Mouse (Mus musculus): Measurements from ENCODE around the gene B3gntl1. TPM values are rescaled to one million over a fixed set of nuclear protein-coding genes. Genes with fewer than 3 reads are reported as not detected.
"Not testable (repeated sequence)": the region's sequence is repeated elsewhere in the genome, so short reads cannot be mapped to it uniquely, and the experiment has no call there.

B3gntl1 gene
- polyA plus RNA-seq, 1 experiment from 2014 or later, result 6.8 TPM

DNA sequence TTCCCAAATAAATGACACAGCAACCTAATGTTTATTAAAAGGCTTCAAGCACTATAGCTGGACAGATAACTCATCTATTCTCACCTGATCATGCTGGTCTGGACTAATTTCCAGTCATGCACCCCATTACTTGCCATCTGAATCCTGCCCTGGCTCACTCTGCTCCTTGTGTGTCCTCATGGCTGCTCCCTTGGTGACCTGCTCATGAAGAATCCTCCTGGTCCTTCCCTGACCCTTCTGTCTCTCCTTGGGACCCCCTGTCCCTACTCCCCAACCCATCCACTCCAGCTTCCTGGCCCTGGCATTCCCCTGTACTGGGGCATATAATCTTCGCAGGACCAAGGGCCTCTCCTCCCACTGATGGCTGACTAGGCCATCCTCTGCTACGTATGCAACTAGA, 3.9 kb upstream of the B3gntl1 start:
- WGBS, result 76% methylated on average over 2 of the region's 2 CpGs
- H3K9ac ChIP-seq (ENCODE audit: low read length), result no peak overlapping the region
- H3K4me3 ChIP-seq (ENCODE audit: low read depth, low read length), result no peak overlapping the region
- ATAC-seq (ENCODE audit: insufficient number of reproducible peaks, low FRiP score, low TSS enrichment, low read depth), result no peak
- H3K4me1 ChIP-seq (ENCODE audit: control insufficient read depth, insufficient read depth, low read length), result no peaks in the 10 kb centered on the region
- H3K27ac ChIP-seq (replicated peaks; ENCODE audit: low read depth, low read length), result no peak overlapping the region
- no peak overlapping the region for H3K4me2 ChIP-seq (ENCODE audit: low read depth, severe bottlenecking)
- H3K9me3 ChIP-seq (ENCODE audit: control insufficient read depth, low read length), result no peaks in the 10 kb centered on the region
- no peaks in the 10 kb centered on the region for H3K36me3 ChIP-seq (ENCODE audit: control insufficient read depth, insufficient read depth, low read length)
- no peak for DNase-seq (ENCODE audit: low spot score)
- no peaks in the 10 kb centered on the region for H3K27me3 ChIP-seq (ENCODE audit: control insufficient read depth, insufficient read depth, low read length)

DNA sequence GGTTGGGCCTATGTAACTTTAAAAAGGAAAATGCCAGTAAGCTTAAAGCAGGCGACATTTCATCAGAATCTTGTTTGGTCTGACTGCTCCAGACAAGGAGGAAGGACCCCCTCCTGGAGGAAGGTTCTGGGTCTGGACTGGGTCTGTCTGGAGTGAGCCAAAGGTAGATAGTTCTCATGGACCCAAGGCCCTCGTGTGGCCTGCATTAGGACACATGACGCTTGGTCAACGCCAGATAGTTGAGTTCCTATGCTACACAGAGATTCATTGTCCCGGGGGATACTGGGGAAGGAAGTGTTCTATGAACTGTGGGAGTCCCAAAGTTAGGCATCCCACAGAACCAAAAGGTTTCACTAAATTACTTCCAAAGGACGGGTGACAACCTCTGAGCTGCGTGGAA, 676 bp upstream of the B3gntl1 start:
- WGBS, result 76% methylated on average over 7 of the region's 7 CpGs
- Histone ChIP-seq H3K4me2 (ENCODE audit: low read depth, severe bottlenecking) (peak overlapping the region; percentile 74), H3K9me3 (ENCODE audit: control insufficient read depth, low read length) (no peaks in the 10 kb centered on the region), H3K27me3 (ENCODE audit: control insufficient read depth, insufficient read depth, low read length) (no peaks in the 10 kb centered on the region), H3K9ac (ENCODE audit: low read length) (peak overlapping the region; percentile 63), H3K36me3 (ENCODE audit: control insufficient read depth, insufficient read depth, low read length) (no peaks in the 10 kb centered on the region), H3K27ac (replicated peaks; ENCODE audit: low read depth, low read length) (peak overlapping the region; percentile 70), H3K4me1 (ENCODE audit: control insufficient read depth, insufficient read depth, low read length) (no peaks in the 10 kb centered on the region), H3K4me3 (ENCODE audit: low read depth, low read length) (peak overlapping the region; percentile 64)
- peak; percentile 47 for DNase-seq (ENCODE audit: low spot score)
- ATAC-seq (ENCODE audit: insufficient number of reproducible peaks, low FRiP score, low TSS enrichment, low read depth), result peak; percentile 9; the same call in 1 of the 2 replicates

DNA sequence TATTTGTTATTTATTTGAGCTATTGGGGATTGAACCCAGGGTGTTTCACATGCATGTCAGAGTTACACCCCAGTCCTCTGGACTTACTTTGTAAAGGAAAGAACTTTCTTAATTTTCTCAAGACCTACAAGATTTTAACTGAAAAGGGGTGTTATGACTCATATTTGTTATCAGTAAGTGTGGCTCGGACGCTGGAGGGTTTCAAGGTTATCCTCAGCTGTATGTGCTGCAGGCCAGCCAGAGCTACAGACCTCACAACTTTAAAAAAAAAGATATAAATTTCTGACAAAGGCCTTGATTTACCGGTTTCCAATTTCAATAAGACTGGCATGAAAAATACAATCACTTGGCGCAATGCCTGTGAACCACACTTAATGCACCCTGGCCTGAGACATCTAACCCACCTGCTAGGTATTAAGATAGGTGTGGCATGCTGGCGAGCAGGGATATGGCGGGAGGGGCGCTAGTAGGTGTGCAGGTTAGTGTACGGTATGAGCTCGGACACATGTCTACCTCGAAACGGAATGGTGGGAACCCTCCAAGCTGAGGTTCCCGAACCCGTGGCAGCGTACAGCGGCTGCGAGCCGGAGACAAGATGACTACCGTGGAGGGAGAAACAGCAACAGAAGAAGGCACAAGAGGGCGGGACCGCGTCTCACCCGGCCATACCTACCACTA, 502 bp downstream of the B3gntl1 start:
- Histone ChIP-seq H3K27ac (replicated peaks; ENCODE audit: low read depth, low read length) (peak overlapping the region; percentile 85), H3K36me3 (ENCODE audit: control insufficient read depth, insufficient read depth, low read length) (no peaks in the 10 kb centered on the region), H3K4me3 (ENCODE audit: low read depth, low read length) (peak overlapping the region; percentile 64), H3K9ac (ENCODE audit: low read length) (peak overlapping the region; percentile 76), H3K27me3 (ENCODE audit: control insufficient read depth, insufficient read depth, low read length) (no peaks in the 10 kb centered on the region), H3K4me1 (ENCODE audit: control insufficient read depth, insufficient read depth, low read length) (no peaks in the 10 kb centered on the region), H3K4me2 (ENCODE audit: low read depth, severe bottlenecking) (peak overlapping the region; percentile 74), H3K9me3 (ENCODE audit: control insufficient read depth, low read length) (no peaks in the 10 kb centered on the region)
- ATAC-seq (ENCODE audit: insufficient number of reproducible peaks, low FRiP score, low TSS enrichment, low read depth) (peak; percentile 59), DNase-seq (ENCODE audit: low spot score) (no peak)
- WGBS, result 4% methylated on average over 22 of the region's 22 CpGs

DNA sequence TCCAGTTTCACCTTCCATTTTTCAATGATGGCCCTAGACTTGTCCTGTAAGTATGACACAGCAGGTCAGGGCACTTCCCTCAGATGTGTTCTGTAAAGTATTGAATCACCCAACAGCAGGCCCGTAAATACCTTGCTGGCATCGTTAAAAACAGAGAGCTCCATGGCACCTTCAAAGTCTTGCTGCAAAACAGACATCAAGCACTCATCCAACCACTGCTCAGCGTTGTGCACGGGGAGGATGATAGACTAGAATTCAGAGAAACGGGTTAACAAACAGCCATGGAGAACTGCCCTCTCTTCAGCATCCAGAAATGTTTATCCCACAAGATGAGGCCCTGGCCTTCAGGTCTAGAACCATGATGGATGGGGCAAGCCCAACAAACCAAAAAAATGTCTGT, 2.0 kb downstream of the B3gntl1 start:
- no peak overlapping the region for H3K4me2 ChIP-seq (ENCODE audit: low read depth, severe bottlenecking)
- no peak for DNase-seq (ENCODE audit: low spot score)
- no peaks in the 10 kb centered on the region for H3K36me3 ChIP-seq (ENCODE audit: control insufficient read depth, insufficient read depth, low read length)
- H3K27ac ChIP-seq (replicated peaks; ENCODE audit: low read depth, low read length), result no peak overlapping the region
- H3K9me3 ChIP-seq (ENCODE audit: control insufficient read depth, low read length), result no peaks in the 10 kb centered on the region
- 83% methylated on average over 5 of the region's 5 CpGs for WGBS
- H3K9ac ChIP-seq (ENCODE audit: low read length), result no peak overlapping the region
- ATAC-seq (ENCODE audit: insufficient number of reproducible peaks, low FRiP score, low TSS enrichment, low read depth), result no peak
- H3K4me1 ChIP-seq (ENCODE audit: control insufficient read depth, insufficient read depth, low read length), result no peaks in the 10 kb centered on the region
- no peaks in the 10 kb centered on the region for H3K27me3 ChIP-seq (ENCODE audit: control insufficient read depth, insufficient read depth, low read length)
- no peak overlapping the region for H3K4me3 ChIP-seq (ENCODE audit: low read depth, low read length)

DNA sequence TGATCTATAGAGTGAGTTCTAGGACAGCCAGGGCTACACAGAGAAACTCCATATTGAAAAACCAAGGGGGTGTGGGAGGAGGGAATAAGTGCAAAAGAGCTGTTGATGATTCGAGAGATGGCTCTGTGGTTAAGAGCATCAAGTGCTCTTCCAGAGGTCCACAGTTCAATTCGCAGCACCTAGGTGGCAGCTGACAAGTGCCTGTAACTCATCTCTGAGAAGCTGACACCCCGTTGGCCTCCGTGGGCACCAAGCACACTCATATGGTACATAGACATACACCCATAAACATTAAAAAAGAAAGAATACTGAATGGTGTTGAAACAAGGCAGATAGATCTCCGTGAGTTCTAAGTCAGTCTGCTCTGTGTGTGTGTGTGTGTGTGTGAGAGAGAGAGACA, 4.2 kb downstream of the B3gntl1 start:
- Histone ChIP-seq H3K27me3 (ENCODE audit: control insufficient read depth, insufficient read depth, low read length) (no peaks in the 10 kb centered on the region), H3K36me3 (ENCODE audit: control insufficient read depth, insufficient read depth, low read length) (no peaks in the 10 kb centered on the region), H3K4me3 (ENCODE audit: low read depth, low read length) (no peak overlapping the region), H3K4me1 (ENCODE audit: control insufficient read depth, insufficient read depth, low read length) (no peaks in the 10 kb centered on the region), H3K9me3 (ENCODE audit: control insufficient read depth, low read length) (no peaks in the 10 kb centered on the region), H3K4me2 (ENCODE audit: low read depth, severe bottlenecking) (no peak overlapping the region), H3K9ac (ENCODE audit: low read length) (no peak overlapping the region), H3K27ac (replicated peaks; ENCODE audit: low read depth, low read length) (no peak overlapping the region)
- ATAC-seq (ENCODE audit: insufficient number of reproducible peaks, low FRiP score, low TSS enrichment, low read depth) (no peak), DNase-seq (ENCODE audit: low spot score) (no peak)
- WGBS, result 88% methylated on average over 5 of the region's 5 CpGs

DNA sequence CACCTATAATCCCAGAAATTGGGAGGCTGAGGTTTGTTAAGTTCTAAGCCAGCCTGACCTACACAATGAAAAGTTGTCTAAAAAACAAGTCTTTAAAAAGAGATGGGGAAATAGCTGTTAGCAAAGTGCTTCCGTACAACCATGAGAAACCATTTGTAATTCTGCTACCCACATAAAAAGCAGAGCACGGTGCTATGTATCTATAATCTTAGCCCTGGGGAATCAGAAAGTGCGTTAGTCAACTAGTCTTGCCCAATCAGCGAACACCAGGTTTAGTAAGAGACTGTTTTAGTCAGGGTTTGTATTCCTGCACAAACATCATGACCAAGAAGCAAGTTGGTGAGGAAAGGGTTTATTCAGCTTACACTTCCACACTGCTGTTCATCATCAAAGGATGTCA, 5.4 kb downstream of the B3gntl1 start:
- Histone ChIP-seq H3K36me3 (ENCODE audit: control insufficient read depth, insufficient read depth, low read length) (no peaks in the 10 kb centered on the region), H3K4me2 (ENCODE audit: low read depth, severe bottlenecking) (no peak overlapping the region), H3K9ac (ENCODE audit: low read length) (no peak overlapping the region), H3K27ac (replicated peaks; ENCODE audit: low read depth, low read length) (no peak overlapping the region), H3K9me3 (ENCODE audit: control insufficient read depth, low read length) (no peaks in the 10 kb centered on the region), H3K4me1 (ENCODE audit: control insufficient read depth, insufficient read depth, low read length) (no peaks in the 10 kb centered on the region), H3K4me3 (ENCODE audit: low read depth, low read length) (no peak overlapping the region), H3K27me3 (ENCODE audit: control insufficient read depth, insufficient read depth, low read length) (no peaks in the 10 kb centered on the region)
- 93% methylated on average over 4 of the region's 4 CpGs for WGBS
- no peak for ATAC-seq (ENCODE audit: insufficient number of reproducible peaks, low FRiP score, low TSS enrichment, low read depth)
- DNase-seq (ENCODE audit: low spot score), result no peak

DNA sequence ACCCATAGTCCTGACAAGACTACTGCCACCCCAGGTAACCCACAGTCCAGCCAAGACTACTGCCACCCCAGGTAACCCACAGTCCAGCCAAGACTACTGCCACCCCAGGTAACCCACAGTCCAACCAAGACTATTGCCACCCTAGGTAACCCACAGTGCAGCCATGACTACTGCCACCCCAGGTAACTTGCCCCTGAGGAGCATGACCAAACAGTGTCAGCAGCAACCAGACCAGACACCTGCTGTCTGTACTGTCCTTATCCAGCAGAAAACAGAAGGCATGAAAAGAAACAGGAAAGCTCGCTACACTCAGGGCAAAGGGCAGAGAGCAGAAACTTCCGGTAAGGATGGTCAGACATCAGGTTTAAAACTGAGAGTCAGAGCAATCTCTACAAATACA, 11.8 kb downstream of the B3gntl1 start:
- 84% methylated on average over 2 of the region's 2 CpGs for WGBS
- ATAC-seq (ENCODE audit: insufficient number of reproducible peaks, low FRiP score, low TSS enrichment, low read depth), result no peak
- H3K9ac ChIP-seq (ENCODE audit: low read length), result no peak overlapping the region

DNA sequence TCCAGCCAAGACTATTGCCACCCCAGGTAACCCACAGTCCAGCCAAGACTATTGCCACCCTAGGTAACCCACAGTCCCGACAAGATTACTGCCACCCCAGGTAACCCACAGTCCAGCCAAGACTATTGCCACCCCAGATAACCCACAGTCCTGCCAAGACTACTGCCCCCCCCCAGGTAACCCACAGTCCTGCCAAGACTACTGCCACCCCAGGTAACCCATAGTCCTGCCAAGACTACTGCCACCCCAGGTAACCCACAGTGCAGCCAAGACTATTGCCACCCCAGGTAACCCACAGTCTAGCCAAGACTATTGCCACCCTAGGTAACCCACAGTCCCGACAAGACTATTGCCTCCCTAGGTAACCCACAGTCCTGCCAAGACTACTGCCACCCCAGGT, 12.3 kb downstream of the B3gntl1 start:
- H3K9ac ChIP-seq (ENCODE audit: low read length); H3K4me3 ChIP-seq (ENCODE audit: low read depth, low read length); H3K36me3 ChIP-seq (ENCODE audit: control insufficient read depth, insufficient read depth, low read length); H3K4me2 ChIP-seq (ENCODE audit: low read depth, severe bottlenecking); ATAC-seq (ENCODE audit: insufficient number of reproducible peaks, low FRiP score, low TSS enrichment, low read depth); H3K9me3 ChIP-seq (ENCODE audit: control insufficient read depth, low read length); H3K27ac ChIP-seq (replicated peaks; ENCODE audit: low read depth, low read length); H3K27me3 ChIP-seq (ENCODE audit: control insufficient read depth, insufficient read depth, low read length); DNase-seq (ENCODE audit: low spot score); H3K4me1 ChIP-seq (ENCODE audit: control insufficient read depth, insufficient read depth, low read length): not testable (repeated sequence)
- 83% methylated on average over 2 of the region's 2 CpGs for WGBS

More for the DNA sequence above, 11.8 kb downstream of the B3gntl1 start:
- Histone ChIP-seq H3K4me3 (ENCODE audit: low read depth, low read length) (no peak overlapping the region), H3K9me3 (ENCODE audit: control insufficient read depth, low read length) (no peaks in the 10 kb centered on the region), H3K4me2 (ENCODE audit: low read depth, severe bottlenecking) (no peak overlapping the region), H3K4me1 (ENCODE audit: control insufficient read depth, insufficient read depth, low read length) (no peaks in the 10 kb centered on the region), H3K27me3 (ENCODE audit: control insufficient read depth, insufficient read depth, low read length) (no peaks in the 10 kb centered on the region), H3K36me3 (ENCODE audit: control insufficient read depth, insufficient read depth, low read length) (no peaks in the 10 kb centered on the region), H3K27ac (replicated peaks; ENCODE audit: low read depth, low read length) (no peak overlapping the region)
- DNase-seq (ENCODE audit: low spot score), result no peak

DNA sequence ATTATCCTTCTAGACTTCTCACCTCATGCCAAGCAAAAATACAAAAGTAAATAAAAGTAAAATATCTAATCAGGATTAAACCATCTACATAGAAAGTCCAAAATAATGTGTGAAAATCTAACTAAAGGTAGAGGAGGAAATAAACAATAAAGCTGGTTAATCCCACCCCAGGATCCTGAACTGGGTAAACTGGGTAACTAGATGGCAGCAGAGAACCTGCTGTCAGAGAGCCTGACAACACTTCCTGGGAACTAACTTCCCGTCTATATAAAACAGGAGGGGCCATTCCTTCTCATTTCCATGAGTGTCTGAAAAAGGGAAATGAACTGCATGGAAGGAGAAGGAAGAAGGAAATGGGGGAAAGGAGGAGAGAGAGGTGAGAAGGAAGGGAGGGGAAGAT, 14.8 kb downstream of the B3gntl1 start:
- Histone ChIP-seq H3K4me1 (ENCODE audit: control insufficient read depth, insufficient read depth, low read length) (no peaks in the 10 kb centered on the region), H3K27ac (replicated peaks; ENCODE audit: low read depth, low read length) (no peak overlapping the region), H3K27me3 (ENCODE audit: control insufficient read depth, insufficient read depth, low read length) (no peaks in the 10 kb centered on the region), H3K36me3 (ENCODE audit: control insufficient read depth, insufficient read depth, low read length) (no peaks in the 10 kb centered on the region), H3K4me3 (ENCODE audit: low read depth, low read length) (no peak overlapping the region), H3K9me3 (ENCODE audit: control insufficient read depth, low read length) (no peaks in the 10 kb centered on the region), H3K4me2 (ENCODE audit: low read depth, severe bottlenecking) (no peak overlapping the region), H3K9ac (ENCODE audit: low read length) (no peak overlapping the region)
- ATAC-seq (ENCODE audit: insufficient number of reproducible peaks, low FRiP score, low TSS enrichment, low read depth), result no peak
- WGBS, result 56% methylated on average over 1 of the region's 1 CpGs
- DNase-seq (ENCODE audit: low spot score), result no peak
